Mouse (Mus musculus) telencephalon, adult 2 months (tissue): ENCODE measurements around the gene Olfr804.

ENCODE experiments used
- DNase-seq: peaks from one replicate; pipeline ENCODE4 v3.0.0-alpha.2; 2011; ENCODE audit warnings: low read depth, low spot score

Gene Olfr804

DNA sequence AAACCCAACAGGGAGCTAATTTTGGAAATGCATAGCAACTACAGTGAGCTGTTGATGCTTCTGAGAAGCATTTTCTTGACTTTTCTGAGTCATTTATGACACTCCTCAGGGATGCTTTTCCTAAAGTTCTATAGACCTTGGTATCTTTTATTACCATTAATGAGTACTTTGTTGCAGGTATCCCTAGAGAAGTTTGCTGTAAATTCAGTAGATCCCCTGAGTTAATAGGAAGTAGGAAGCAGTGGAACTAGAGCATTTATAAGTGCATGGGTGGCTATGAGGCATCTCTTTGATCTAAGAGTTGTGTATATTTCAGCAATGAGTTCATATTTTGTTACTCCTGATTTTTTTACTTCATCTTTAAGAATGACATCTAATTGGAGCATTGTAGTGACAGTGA lies at the start of gene Olfr804:
Gene Olfr804, plus strand, starts transcription at position 301 of the 400 bp plus-strand sequence.
- DNase-seq, result no peak

DNA sequence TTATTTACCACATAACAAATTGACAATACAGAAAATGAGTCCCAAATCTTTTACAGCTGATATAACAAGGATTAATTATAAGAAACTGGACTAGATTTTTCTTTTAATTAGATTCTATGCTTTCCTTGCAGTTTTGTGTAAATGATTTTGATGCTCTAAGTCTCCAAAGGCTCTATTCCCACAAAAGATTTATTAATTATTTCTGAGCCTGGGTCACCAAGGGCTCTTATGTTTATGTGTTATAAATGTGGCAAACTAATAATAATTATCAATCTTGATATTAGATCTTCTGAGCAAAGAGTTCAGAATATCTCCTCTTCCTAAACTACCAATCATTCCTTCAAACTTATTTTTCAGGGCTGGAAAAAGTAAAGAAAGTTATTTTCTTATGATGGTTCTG lies 45.6 kb upstream of the Olfr804 start, which contains the start of gene Olfr800:
Gene Olfr800, plus strand, starts transcription at position 301 of the 400 bp plus-strand sequence.
- no peak for DNase-seq

DNA sequence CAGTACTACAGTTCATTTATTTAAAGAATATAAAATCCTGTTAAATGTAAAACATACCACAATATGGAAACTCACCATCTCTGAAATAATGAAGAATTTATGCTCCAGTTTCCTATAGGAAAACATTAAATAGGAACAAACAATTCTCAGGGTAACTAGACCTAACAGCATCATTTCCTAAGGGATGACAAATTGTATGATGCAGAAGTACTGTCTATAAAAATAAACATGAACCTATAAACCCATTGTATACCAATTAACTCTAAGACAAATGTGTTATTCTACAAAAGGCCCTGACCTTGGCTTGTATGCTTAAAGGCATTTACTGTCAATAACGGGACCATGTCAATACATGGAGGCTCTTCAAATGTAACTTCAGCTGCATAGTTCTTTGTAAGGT lies 29.2 kb upstream of the Olfr804 start, which contains the start of gene Olfr801:
Gene Olfr801, minus strand, starts transcription at position 101 of the 400 bp plus-strand sequence.
- DNase-seq, result no peak

DNA sequence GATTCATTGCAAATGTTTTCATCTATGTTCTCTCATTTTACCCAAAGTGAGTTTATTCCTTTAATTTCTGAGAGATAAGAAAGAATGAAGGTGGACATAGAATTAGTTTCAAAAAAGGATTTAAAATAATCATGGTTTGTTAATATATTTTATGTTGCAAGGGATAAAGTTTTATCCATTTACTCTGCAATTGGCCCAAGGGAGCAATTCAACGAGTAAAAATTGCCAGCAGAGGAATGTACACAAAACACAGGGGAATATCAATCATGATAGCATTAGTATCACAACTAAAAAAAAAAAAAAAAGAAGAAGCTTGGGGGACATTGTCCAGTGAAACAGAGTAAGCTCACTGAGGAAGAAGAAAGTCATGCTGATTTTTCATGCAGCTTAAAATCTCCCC lies 14.9 kb upstream of the Olfr804 start, which contains the start of gene Olfr802:
Gene Olfr802, minus strand, starts transcription at position 101 of the 400 bp plus-strand sequence.
- no peak for DNase-seq

DNA sequence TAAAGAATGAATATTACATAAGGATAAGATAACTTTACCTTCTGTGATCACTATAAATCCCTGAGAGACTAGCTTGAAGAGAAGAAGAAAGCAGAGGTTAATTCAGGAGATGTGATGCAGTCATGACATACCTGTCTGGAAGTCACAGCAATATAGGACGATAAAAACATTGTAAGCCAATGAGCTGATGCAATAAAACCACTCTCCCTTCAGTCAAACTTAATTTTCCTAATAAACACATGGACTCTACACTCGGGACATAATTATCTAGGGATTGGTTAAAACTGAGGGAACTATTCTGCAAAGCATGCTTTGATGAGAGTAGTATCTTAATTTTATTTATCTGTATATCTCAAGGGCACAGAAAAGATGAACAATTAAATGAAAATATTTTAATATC lies 8.8 kb upstream of the Olfr804 start, which contains the start of gene Olfr803:
Gene Olfr803, minus strand, starts transcription at position 101 of the 400 bp plus-strand sequence.
- DNase-seq, result no peak

DNA sequence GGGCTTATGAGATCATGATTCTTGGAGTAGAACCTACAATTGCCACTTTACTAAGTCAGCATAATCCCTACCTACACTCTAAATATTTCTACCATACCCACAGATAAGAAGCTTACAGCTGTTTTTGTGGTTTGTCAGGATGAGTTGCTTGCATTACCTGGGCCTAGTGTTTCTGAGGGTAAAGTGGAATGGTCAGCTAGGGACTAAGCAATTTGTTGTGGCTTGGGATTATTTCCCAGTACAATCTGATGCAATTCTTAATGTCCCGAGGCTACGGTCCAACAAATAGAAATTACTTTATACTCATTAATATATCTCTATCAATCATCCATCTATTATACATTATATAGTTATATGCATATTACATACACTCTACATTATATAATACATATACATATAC lies 26.3 kb downstream of the Olfr804 start, which contains the start of gene Olfr805:
Gene Olfr805, minus strand, starts transcription at position 101 of the 400 bp plus-strand sequence.
- DNase-seq, result no peak

DNA sequence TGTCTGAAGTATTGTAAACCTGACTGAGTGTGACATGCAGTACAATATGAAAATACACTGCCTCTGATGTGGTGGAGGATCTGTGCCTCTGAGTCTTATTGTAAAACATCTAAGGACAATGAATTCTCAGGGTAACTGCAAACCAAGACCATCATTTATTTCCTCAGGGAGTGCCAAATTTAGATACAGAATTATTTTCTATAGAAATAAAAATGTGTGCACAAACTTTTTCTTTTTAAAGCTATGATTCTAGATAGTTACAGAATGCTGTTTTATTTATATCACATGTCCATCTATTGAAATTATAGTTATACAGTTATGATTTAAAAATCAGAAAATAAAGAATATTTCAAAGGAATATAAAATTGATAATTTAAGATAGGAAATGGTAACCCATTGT lies 38.8 kb downstream of the Olfr804 start, which contains the start of gene Olfr806:
Gene Olfr806, minus strand, starts transcription at position 101 of the 400 bp plus-strand sequence.
- no peak for DNase-seq

DNA sequence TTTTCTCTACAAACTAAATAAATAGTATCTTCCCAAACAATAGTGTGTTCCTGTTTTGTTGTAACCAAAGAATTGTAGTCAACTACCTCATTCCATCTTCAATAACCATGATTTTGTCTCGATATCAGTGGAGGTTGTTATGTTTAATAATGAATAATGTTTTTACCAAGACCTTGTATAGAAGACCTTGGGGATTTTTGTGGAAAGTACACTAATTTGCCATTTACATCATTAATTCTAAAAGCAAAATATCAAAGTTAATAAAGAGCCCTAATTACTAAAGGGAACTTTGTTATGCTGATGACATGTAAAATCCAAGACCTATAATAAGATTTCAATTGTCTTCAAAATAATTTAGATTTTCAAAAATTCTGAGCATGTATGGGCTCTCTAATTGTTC lies 54.7 kb downstream of the Olfr804 start, which contains the start of gene Olfr807:
Gene Olfr807, minus strand, starts transcription at position 101 of the 400 bp plus-strand sequence.
- DNase-seq, result no peak
